Mouse (Mus musculus) small intestine, adult 10 weeks (tissue): ENCODE measurements around the gene Rhox3g. TPM values are rescaled to one million over a fixed set of nuclear protein-coding genes. Genes with fewer than 3 reads are reported as not detected.

ENCODE experiments used
- polyA plus RNA-seq: library from polyadenylated mRNA; stranded (reverse); fragments of 350-450 nt; fragmentation: Illumina TruSeq; extraction: RNeasy Lipid Tissue Mini Kit (QIAGEN cat#74804); gene quantifications from one replicate; pipeline ENCODE4 v1.2.3, GENCODE M21; 2014; ENCODE audit warnings: low replicate concordance

Rhox3g gene
- polyA plus RNA-seq = not detected

GRCm38 (mm10) chrX:37628512-37628911 is at the start of gene Rhox3g:
Gene Rhox3g (minus strand): TSS chrX:37628612.

GRCm38 (mm10) chrX:37673177-37673576 is 44.8 kb upstream of the Rhox3g start, which contains the start of gene Rhox2h:
Gene Rhox2h (minus strand): TSS chrX:37673277.

DNA sequence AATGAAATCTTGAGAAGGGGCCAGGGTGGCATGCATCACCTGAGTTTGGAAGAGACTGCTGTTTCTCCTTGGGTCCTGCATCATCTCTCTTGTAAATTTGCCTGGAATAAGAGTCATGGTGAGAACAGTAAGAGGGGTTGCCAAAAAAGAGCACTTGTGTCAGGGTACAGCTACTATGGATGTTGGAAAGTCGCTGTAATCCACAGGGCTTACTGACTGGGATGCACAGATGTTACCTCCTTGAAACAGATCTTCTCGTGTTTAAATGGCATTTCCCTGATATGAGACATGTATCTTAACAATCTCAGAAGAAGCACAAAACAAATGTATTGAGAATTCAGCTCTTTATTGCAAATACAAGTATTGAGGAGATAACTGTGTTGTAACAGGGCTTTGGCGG is 40.3 kb upstream of the Rhox3g start, which contains the start of gene Rhox3h:
Rhox3h (minus strand) TSS at position 101 of the 400 bp plus-strand sequence.

DNA sequence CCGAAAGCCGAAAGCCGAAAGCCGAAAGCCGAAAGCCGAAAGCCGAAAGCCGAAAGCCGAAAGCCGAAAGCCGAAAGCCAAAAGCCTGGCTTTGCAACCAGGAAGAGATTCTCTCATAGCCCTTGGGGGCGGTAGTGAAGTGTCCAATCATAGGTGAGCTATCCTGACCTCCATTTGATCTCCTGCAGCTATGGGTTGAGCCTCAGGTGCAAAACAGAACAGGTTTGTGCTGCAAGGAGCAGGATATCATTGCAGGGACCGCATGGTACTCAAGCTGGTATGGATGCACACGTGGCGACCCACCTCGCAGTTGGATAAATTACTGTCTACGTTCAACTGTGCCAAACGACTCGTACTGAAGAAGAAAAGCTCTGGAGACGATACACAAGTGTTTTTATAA is 22.8 kb upstream of the Rhox3g start, which contains the start of gene Rhox4g:
Rhox4g (minus strand) TSS at position 101 of the 400 bp plus-strand sequence.

GRCm38 (mm10) chrX:37643370-37643769 is 15.0 kb upstream of the Rhox3g start, which contains the start of gene Rhox2g:
Gene Rhox2g (minus strand): TSS chrX:37643470.

GRCm38 (mm10) chrX:37607604-37608003 is 20.8 kb downstream of the Rhox3g start, which contains the start of gene Rhox4f:
Gene Rhox4f (minus strand): TSS chrX:37607704.

DNA sequence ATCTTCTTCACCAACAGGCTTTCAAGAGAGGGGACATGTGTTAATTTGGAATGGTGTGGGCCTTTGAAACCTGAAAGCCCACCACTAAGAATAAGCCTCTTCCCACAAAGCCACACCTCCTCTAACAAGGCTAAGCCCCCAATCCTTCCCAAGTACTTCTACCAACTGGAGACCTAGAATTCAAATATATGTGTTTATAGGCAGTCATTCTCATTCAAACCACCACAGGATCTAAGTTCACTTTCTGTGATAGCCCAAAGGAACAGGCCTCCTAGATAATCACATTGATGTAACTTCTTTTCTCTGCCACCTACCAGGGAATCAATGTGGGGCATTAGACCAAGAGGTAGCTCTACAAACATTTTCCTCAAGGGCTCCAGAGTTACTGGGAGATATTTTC is 47.7 kb downstream of the Rhox3g start, which contains the start of gene Rhox3f:
Rhox3f (plus strand) TSS at position 301 of the 400 bp plus-strand sequence.

Other genes with a start within 250 kb of the Rhox3g start
- not detected for gene Rhox3a2, start 248.6 kb downstream of the Rhox3g start, polyA plus RNA-seq
- gene Rhox4a2, start 237.8 kb downstream of the Rhox3g start, polyA plus RNA-seq = not detected
- not detected for gene Rhox2b, start 216.5 kb downstream of the Rhox3g start, polyA plus RNA-seq
- not detected for gene Rhox4b, start 196.1 kb downstream of the Rhox3g start, polyA plus RNA-seq
- gene Rhox2c, start 174.9 kb downstream of the Rhox3g start, polyA plus RNA-seq = not detected
- not detected for gene Rhox3c, start 170.0 kb downstream of the Rhox3g start, polyA plus RNA-seq
- not detected for gene Rhox4c, start 148.3 kb downstream of the Rhox3g start, polyA plus RNA-seq
- gene Rhox2d, start 135.2 kb downstream of the Rhox3g start, polyA plus RNA-seq = not detected
- gene Rhox4d, start 114.3 kb downstream of the Rhox3g start, polyA plus RNA-seq = not detected
- gene Rhox2e, start 98.2 kb downstream of the Rhox3g start, polyA plus RNA-seq = not detected
- gene Rhox3e, start 86.6 kb downstream of the Rhox3g start, polyA plus RNA-seq = not detected
- not detected for gene Rhox4e, start 71.2 kb downstream of the Rhox3g start, polyA plus RNA-seq
- not detected for gene Rhox2f, start 57.2 kb downstream of the Rhox3g start, polyA plus RNA-seq
- not detected for gene Rhox3f, start 47.6 kb downstream of the Rhox3g start, polyA plus RNA-seq
- gene Rhox4f, start 20.9 kb downstream of the Rhox3g start, polyA plus RNA-seq = not detected
- gene Rhox2g, start 14.9 kb upstream of the Rhox3g start, polyA plus RNA-seq = not detected
- not detected for gene Rhox4g, start 22.7 kb upstream of the Rhox3g start, polyA plus RNA-seq
- gene Rhox3h, start 40.2 kb upstream of the Rhox3g start, polyA plus RNA-seq = not detected
- not detected for gene Rhox2h, start 44.7 kb upstream of the Rhox3g start, polyA plus RNA-seq
- gene Rhox5, start 176.2 kb upstream of the Rhox3g start, polyA plus RNA-seq = not detected
- gene Rhox6, start 198.3 kb upstream of the Rhox3g start, polyA plus RNA-seq = not detected
- gene Rhox7a, start 203.1 kb upstream of the Rhox3g start, polyA plus RNA-seq = not detected